Mouse (Mus musculus): Measurements from ENCODE around the gene Zyx. TPM values are rescaled to one million over a fixed set of nuclear protein-coding genes. Genes with fewer than 3 reads are reported as not detected.

Gene Zyx
- 100 to 1,000 TPM; 169 to 203 TPM for polyA plus RNA-seq (2017; shearing (Covaris generic))

DNA sequence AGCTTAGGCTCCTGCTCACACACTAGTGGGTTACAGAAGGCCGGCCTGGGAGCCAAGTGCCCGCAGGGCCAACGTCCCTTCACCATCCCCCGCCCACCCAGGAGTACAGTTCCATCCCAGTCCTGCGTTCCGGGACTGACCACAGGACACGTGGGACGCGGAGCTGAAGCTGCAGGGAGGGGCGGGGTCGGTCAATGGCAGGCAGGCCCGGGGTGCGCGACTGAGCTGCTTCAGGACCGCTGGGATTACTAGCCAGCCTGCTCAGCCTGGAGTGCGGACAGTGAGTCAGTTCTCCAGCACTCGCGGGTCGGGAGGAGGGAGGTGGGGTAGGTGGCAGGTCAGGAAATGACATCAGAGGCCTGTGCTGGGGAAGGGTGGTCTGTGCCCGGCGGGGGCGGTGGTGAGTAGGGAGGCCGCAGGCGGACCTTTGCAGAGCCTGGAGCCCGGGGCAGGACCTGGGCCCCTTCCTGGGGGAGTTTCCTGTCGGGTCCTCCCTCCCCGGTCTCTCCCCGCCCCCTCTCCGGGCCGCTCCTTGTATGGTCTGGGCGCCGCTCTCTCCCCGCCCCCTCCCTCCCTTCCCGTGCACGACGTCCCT, at the start of gene Zyx:
Gene Zyx, plus strand, starts transcription at position 205 of the 595 bp plus-strand sequence.

DNA sequence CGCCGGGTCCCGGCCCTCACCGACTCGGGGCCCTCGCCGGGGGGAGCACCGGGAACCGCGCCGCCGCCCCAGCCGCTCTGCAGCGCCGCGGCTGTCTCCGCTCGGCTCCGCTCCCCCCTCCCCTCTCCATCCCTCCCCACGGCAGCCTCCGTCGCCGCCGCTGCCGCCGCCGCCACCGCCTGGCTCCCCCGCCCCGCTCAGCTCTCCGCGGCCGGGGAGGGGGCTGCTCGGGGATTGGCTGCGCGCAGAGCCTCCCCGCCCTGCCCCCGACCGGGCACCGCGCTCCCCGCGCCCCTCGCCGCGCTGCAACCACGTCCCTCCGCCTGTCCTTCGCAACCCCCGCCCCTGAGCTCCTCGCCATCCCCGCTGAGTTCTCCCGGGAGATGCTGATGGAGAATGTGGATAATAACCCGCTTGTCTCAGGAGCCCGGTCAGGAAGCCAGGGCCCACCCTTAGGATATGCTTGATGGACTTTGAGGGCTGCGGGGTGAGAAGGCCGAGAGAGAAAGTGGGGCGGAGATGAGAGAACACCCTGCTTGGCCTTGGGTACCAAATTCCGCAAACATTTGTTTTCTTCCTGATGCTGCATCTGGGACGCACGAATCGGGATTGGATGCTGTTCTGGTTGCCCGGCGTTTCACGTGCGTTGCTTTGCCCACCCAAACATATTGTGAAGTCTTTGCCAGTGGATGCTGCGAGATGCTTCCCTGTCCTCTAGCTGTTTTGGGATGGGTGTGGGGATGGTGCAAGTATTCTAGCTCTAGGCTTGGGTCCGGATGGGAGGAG, 24.8 kb upstream of the Zyx start, which contains the start of gene Fam131b:
Gene Fam131b, minus strand, starts transcription at position 162 of the 786 bp plus-strand sequence.

DNA sequence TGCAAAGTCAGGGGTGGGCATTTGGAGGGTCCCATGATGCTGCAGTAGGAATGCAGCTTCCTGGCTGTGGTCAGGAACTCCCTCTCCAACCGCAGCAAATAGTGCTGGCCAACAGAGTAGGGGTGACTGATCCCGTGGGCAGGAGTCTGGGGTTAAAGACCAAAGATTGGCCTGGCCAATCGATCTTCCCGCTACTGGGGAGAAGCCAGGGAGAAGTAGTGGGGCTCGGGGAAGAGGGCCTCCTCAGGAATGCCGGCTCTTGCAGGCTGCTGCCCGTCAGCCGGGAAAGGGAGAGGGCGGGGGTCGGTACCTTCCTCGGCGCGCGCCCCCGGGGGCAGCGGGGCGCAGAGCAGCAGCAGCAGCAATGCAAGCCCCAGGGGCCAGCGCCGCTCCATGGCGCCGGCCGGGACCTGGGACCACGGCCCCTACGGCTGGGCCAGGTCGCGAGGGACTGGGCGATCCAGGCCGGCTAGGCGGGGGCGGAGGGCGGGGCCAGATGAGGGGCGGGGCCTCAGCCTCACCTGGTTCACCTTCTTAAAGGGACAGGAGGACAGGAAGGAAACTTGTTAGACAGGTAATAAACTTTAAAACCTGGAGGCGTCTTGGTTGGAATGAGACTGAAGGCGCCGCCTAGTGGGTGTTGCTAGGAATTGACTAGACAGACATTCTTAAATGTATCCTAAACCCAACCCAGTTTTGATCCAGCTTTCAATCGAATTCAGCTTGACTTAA, 23.6 kb downstream of the Zyx start, which contains the start of gene Epha1:
Gene Epha1, minus strand, starts transcription at position 453 of the 732 bp plus-strand sequence.

DNA sequence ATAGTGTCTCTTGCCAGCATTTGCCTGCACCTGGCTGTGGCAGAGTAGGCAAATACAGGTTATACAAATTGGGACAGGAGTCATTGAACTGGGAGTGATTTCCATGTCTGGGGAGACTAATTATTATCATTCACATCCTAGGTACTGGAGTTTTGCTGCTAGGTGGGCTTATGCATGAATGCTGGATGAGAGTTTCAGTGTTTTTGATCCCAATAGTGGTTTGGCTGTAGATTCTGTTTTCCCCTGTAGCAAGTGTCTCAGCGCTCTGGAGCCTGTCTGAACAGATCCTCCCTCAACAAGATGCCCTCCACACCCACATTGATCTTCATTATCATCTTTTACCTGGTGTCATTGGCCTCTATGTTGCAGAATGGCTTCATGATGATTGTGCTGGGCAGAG, 50.5 kb downstream of the Zyx start, which contains the start of gene Tas2r143:
Gene Tas2r143, plus strand, starts transcription at position 301 of the 400 bp plus-strand sequence.

DNA sequence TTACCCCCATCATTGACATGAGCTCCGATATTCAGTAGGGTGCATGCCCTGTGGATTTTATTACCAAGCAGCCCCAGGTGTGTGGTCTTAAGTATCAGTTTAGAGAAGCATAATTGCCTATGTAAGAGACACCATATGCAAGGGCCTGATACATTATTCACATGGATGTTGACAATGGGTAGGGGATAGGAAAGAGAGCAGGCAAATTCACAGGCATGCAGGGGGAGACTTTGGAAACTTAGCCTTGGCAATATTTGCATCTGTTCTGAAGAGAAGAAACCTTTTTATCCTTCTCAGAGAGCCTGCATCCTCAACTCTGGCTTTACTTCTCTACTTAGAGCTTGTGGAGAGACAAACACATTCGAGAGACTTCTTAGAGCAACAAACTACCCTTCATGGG, 55.7 kb downstream of the Zyx start, which contains the start of gene Tas2r135:
Gene Tas2r135, plus strand, starts transcription at position 301 of the 400 bp plus-strand sequence.

Other genes starting within 250 kb of the Zyx start
- gene Tas2r139, start 208.7 kb upstream of the Zyx start, polyA plus RNA-seq (2017; shearing (Covaris generic)), result under 1 TPM; 0.55 to 0.89 TPM
- gene Tas2r144, start 134.3 kb upstream of the Zyx start, polyA plus RNA-seq (2017; shearing (Covaris generic)), result not detected
- 10 to 100 TPM in 1 of 2 experiments, 1 to 10 TPM in 1; 8.7 to 12.3 TPM for gene Gstk1, start 103.7 kb upstream of the Zyx start, polyA plus RNA-seq (2017; shearing (Covaris generic))
- gene Tmem139, start 87.7 kb upstream of the Zyx start, polyA plus RNA-seq (2017; shearing (Covaris generic)), result under 1 TPM in 1 of 2 experiments, not detected in 1; 0.23 TPM
- gene Casp2, start 84.6 kb upstream of the Zyx start, polyA plus RNA-seq (2017; shearing (Covaris generic)), result 10 to 100 TPM; 63.1 to 67.8 TPM
- gene Clcn1, start 62.9 kb upstream of the Zyx start, polyA plus RNA-seq (2017; shearing (Covaris generic)), result under 1 TPM; 0.31 to 0.81 TPM
- under 1 TPM in 1 of 2 experiments, not detected in 1; 0.08 TPM for gene Fam131b, start 25.0 kb upstream of the Zyx start, polyA plus RNA-seq (2017; shearing (Covaris generic))
- gene Epha1, start 23.6 kb downstream of the Zyx start, polyA plus RNA-seq (2017; shearing (Covaris generic)), result under 1 TPM; 0.34 to 0.49 TPM
- not detected for gene Tas2r143, start 50.6 kb downstream of the Zyx start, polyA plus RNA-seq (2017; shearing (Covaris generic))
- gene Tas2r135, start 55.8 kb downstream of the Zyx start, polyA plus RNA-seq (2017; shearing (Covaris generic)), result not detected
- 1 to 10 TPM in 1 of 2 experiments, not detected in 1; 4.6 TPM for gene Tas2r126, start 84.9 kb downstream of the Zyx start, polyA plus RNA-seq (2017; shearing (Covaris generic))
- not detected for gene Olfr458, start 115.6 kb downstream of the Zyx start, polyA plus RNA-seq (2017; shearing (Covaris generic))
- under 1 TPM; 0.04 to 0.42 TPM for gene Olfr457, start 126.7 kb downstream of the Zyx start, polyA plus RNA-seq (2017; shearing (Covaris generic))
- gene Olfr456, start 137.6 kb downstream of the Zyx start, polyA plus RNA-seq (2017; shearing (Covaris generic)), result 1 to 10 TPM in 1 of 2 experiments, under 1 TPM in 1; 0.24 to 1.7 TPM
- gene Olfr455, start 198.0 kb downstream of the Zyx start, polyA plus RNA-seq (2017; shearing (Covaris generic)), result under 1 TPM in 1 of 2 experiments, not detected in 1; 0.12 TPM
- gene Tcaf3, start 248.1 kb downstream of the Zyx start, polyA plus RNA-seq (2017; shearing (Covaris generic)), result 1 to 10 TPM in 1 of 2 experiments, under 1 TPM in 1; 0.13 to 2.0 TPM